Mouse (Mus musculus) intestine, postnatal 0 days (tissue): ENCODE data around the gene Smndc1. TPM values are rescaled to one million over a fixed set of nuclear protein-coding genes. Genes with fewer than 3 reads are reported as not detected.
A peak's percentile ranks its signal among the peaks of the same experiment; 100 is the strongest.

ENCODE experiments used
- ATAC-seq: fragments of 200-750 bp; cut with Nextera tagmentation; 2 replicates; pipeline ENCODE4 v1.8.0; 2017; ENCODE audit warnings: mild to moderate bottlenecking, moderate TSS enrichment, moderate library complexity
- H3K27ac ChIP-seq: fragments of 300-500 bp; sonication (generic); 2 replicates; pipeline ENCODE4 v1.5.1; 2014; ENCODE audit warnings: mild to moderate bottlenecking, low read depth, low read length, moderate library complexity
- H3K27me3 ChIP-seq: fragments of 300-500 bp; sonication (generic); replicated peaks from 2 replicates; pipeline ENCODE4 v1.6.1; 2014; ENCODE audit warnings: low read length, mixed read lengths; ENCODE audit not compliant: control insufficient read depth, insufficient read depth
- H3K36me3 ChIP-seq: fragments of 300-500 bp; sonication (generic); 2 replicates; pipeline ENCODE4 v1.6.1; 2014; ENCODE audit warnings: mild to moderate bottlenecking, moderate library complexity; ENCODE audit not compliant: control insufficient read depth, insufficient read depth
- H3K4me1 ChIP-seq: fragments of 300-500 bp; sonication (generic); replicated peaks from 2 replicates; pipeline ENCODE4 v1.6.1; 2014; ENCODE audit warnings: antibody characterized with exemption, low read length, mixed read lengths; ENCODE audit not compliant: control insufficient read depth, insufficient read depth
- H3K4me2 ChIP-seq: fragments of 300-500 bp; sonication (generic); replicated peaks from 2 replicates; pipeline ENCODE4 v1.6.1; 2014; ENCODE audit warnings: low read depth, mild to moderate bottlenecking, moderate library complexity
- H3K4me3 ChIP-seq: fragments of 300-500 bp; sonication (generic); 2 replicates; pipeline ENCODE4 v1.5.1; 2014; ENCODE audit warnings: low read depth, low read length
- H3K9ac ChIP-seq: fragments of 300-500 bp; sonication (generic); 2 replicates; pipeline ENCODE4 v1.6.1; 2014; ENCODE audit warnings: mild to moderate bottlenecking, low read depth, low read length
- H3K9me3 ChIP-seq: fragments of 300-500 bp; sonication (generic); 2 replicates; pipeline ENCODE4 v1.6.1; 2016; ENCODE audit warnings: mixed run types; ENCODE audit not compliant: control insufficient read depth
- CTCF ChIP-seq: sonication (generic); IDR thresholded peaks from 2 replicates; pipeline ENCODE4 v1.5.1; 2016; ENCODE audit warnings: low read depth, mild to moderate bottlenecking, control low read depth, antibody characterized with exemption, moderate library complexity
- WGBS: fragments of 180-500 bp; shearing (Covaris S2); extraction: QIAGEN DNeasy Blood & Tissue Kit; methylation state at CpG from one replicate; pipeline ENCODE4 v1.1.7; 2014; 5-methylcytosine and 5-hydroxymethylcytosine counted together
- polyA plus RNA-seq: library from polyadenylated mRNA; unstranded; fragments of >200 nt; fragmentation: Nextera tagmentation; extraction: Ambion mirVana; gene quantifications from 2 replicates; pipeline ENCODE4 v1.2.1, GENCODE M21; 2015

Gene Smndc1
- polyA plus RNA-seq, 1 experiment from 2014 or later, result 36.3 TPM

GRCm38 (mm10) chr19:53423341-53423753 is 33.0 kb upstream of the Smndc1 start:
- 30% methylated on average over 15 of the region's 19 CpGs for WGBS
- H3K4me3 ChIP-seq, result no peak overlapping the region
- no peak overlapping the region for H3K27ac ChIP-seq
- TF ChIP-seq CTCF, result peak; percentile 16; the same call in 1 of the 2 replicates
- H3K4me1 ChIP-seq, result peaks cover 9% of the 10 kb centered on the region; the same call in 1 of the 2 replicates
- H3K9ac ChIP-seq, result no peak overlapping the region
- no peak for ATAC-seq
- no peaks in the 10 kb centered on the region for H3K36me3 ChIP-seq
- no peaks in the 10 kb centered on the region for H3K9me3 ChIP-seq
- peak overlapping the region; percentile 48 for H3K4me2 ChIP-seq
- no peaks in the 10 kb centered on the region for H3K27me3 ChIP-seq

- H3K4me2 ChIP-seq, result peak overlapping the region; percentile 48; the same call in 1 of the 2 replicates
- H3K4me3 ChIP-seq, result no peak overlapping the region
- H3K36me3 ChIP-seq, result no peaks in the 10 kb centered on the region
- no peaks in the 10 kb centered on the region for H3K9me3 ChIP-seq
- peak; percentile 59 for TF ChIP-seq CTCF
- ATAC-seq, result no peak
- no peaks in the 10 kb centered on the region for H3K27me3 ChIP-seq
- H3K4me1 ChIP-seq, result peaks cover 9% of the 10 kb centered on the region; the same call in 1 of the 2 replicates
- no peak overlapping the region for H3K9ac ChIP-seq
- WGBS, result 59% methylated on average over 18 of the region's 18 CpGs
- no peak overlapping the region for H3K27ac ChIP-seq
Measured at GRCm38 (mm10) chr19:53422358-53423308, 32.3 kb upstream of the Smndc1 start.

GRCm38 (mm10) chr19:53421583-53422188 is 31.3 kb upstream of the Smndc1 start:
- 2% methylated on average over 6 of the region's 6 CpGs for WGBS
- H3K4me2 ChIP-seq, result peak overlapping the region; percentile 75
- peak overlapping the region; percentile 41; the same call in 1 of the 2 replicates for H3K9ac ChIP-seq
- peaks cover 9% of the 10 kb centered on the region; the same call in 1 of the 2 replicates for H3K4me1 ChIP-seq
- no peaks in the 10 kb centered on the region for H3K27me3 ChIP-seq
- peak overlapping the region; percentile 31 for H3K4me3 ChIP-seq
- 0 out of 2 replicates have a peak, but pooled peaks have one; percentile 5 for ATAC-seq
- peak overlapping the region; percentile 77; the same call in 1 of the 2 replicates for H3K27ac ChIP-seq
- no peak for TF ChIP-seq CTCF
- H3K9me3 ChIP-seq, result no peaks in the 10 kb centered on the region
- H3K36me3 ChIP-seq, result no peaks in the 10 kb centered on the region

GRCm38 (mm10) chr19:53420924-53421582 is 30.7 kb upstream of the Smndc1 start:
- H3K36me3 ChIP-seq, result no peaks in the 10 kb centered on the region
- peak; percentile 89 for ATAC-seq
- 2% methylated on average over 19 of the region's 19 CpGs for WGBS
- H3K27ac ChIP-seq, result peak overlapping the region; percentile 77
- peak overlapping the region; percentile 41 for H3K9ac ChIP-seq
- H3K9me3 ChIP-seq, result no peaks in the 10 kb centered on the region
- peak overlapping the region; percentile 75 for H3K4me2 ChIP-seq
- peak overlapping the region; percentile 31 for H3K4me3 ChIP-seq
- no peak for TF ChIP-seq CTCF
- peaks cover 9% of the 10 kb centered on the region; the same call in 1 of the 2 replicates for H3K4me1 ChIP-seq
- H3K27me3 ChIP-seq, result no peaks in the 10 kb centered on the region

- Histone ChIP-seq H3K9ac (no peak overlapping the region), H3K27me3 (no peaks in the 10 kb centered on the region), H3K4me3 (no peak overlapping the region), H3K4me1 (peaks cover 9% of the 10 kb centered on the region; the same call in 1 of the 2 replicates), H3K36me3 (no peaks in the 10 kb centered on the region), H3K27ac (no peak overlapping the region), H3K9me3 (no peaks in the 10 kb centered on the region), H3K4me2 (no peak overlapping the region)
- WGBS, result 47% methylated on average over 5 of the region's 5 CpGs
- peak; percentile 83 for TF ChIP-seq CTCF
- no peak for ATAC-seq
Measured at GRCm38 (mm10) chr19:53419834-53420233, 29.5 kb upstream of the Smndc1 start.
